Mouse (Mus musculus) ovary, postnatal 14 days (tissue): ENCODE data around the gene Dnpep.

Experiments used
- DNase-seq: peaks from one replicate; pipeline ENCODE4 v3.0.0; 2022; ENCODE audit warnings: low spot score

The Dnpep gene

DNA sequence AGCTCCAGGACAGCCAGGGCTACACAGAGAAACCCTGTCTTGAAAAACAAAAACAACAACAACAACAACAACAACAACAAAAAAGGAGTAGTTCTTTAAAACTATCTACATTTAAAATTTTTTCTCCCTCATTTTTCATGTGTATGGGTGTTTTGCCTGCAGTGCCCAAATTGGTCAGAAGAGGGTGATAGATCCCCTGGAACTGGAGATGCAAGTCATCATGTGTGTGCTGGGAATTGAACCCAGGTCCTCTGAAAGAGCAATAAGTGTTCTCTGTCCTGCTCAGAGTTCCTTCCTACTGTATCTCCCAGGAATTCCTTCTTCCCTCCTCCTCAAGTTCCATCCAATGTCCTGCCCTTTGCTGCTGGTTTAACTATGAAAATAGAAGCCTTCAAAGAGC, 9.7 kb upstream of the Dnpep start:
- no peak for DNase-seq

DNA sequence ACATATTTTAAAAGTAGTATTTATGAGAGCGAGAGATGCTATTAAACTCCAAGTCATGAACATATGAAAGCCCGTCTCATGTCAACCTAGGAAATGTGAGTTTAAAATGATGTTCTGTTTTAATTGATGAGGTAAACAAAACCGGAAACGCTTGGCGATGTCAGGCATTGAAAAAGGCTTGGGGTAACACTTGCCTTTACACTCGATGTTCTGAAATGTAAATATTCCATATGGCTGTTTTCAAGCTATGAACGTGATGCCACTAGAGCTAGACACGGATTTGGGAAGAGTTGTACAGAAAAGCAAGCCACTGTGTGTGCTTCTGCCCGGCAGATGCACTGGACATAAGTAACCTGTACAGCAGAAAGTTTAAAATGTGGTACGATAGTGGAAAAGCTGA, 1.4 kb upstream of the Dnpep start:
- no peak for DNase-seq

DNA sequence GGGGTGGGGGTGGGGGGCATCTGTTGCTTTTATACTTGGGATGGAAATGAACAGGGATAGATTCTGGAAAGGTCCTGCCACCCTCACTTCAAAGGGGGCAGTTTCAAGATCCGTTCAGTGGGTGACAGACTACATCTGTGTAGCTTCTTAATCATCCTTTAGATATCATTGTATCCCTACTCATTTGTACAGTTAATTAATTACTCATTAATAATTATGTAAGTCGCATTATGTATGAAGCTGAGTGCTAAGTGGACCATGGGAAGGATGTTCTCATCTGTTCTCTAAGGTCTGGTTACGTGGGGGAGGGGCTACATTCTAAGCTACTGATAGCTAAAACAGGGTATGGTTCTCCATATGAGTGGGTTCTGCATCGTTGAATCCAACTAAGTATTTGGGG, 946 bp upstream of the Dnpep start:
- no peak for DNase-seq

DNA sequence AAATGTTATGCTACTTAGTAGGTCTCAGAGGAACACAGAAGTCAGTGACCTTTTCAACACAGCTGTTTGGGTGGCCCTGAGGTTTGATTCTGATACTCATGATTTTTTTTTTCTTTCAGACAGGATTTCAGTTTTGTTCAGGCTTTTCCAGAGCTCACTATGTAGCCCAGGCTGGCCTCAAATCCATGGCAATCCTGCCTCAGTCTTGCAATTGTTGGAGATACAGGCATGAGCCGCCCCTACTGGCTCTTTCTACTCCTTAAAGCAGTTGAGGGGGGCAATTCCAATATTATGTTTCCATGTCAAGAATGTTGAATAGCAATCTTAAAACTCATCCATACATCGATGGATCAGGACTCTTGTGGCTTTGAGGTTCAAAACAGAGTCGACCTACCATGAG, 511 bp upstream of the Dnpep start:
- DNase-seq: no peak

DNA sequence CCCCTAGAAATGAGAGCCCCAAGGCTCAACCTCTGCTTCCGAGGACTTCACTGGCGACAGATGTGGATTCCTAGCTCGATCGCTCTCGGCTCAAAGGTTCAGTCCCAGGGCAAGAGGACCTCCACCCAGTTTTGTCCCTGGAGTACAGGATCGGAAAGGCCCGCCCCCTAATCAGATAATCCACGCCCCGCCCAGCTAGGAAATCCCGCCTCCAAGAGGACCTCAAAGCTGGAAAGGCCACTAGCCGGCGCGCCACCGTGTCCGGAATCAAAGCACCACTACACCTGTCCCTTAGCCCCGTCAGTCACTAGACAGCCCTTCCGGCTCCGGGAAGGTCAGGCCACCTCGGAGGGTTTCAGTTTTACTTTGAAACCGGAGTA, 939 bp downstream of the Dnpep start:
- DNase-seq: peak; percentile 79

DNA sequence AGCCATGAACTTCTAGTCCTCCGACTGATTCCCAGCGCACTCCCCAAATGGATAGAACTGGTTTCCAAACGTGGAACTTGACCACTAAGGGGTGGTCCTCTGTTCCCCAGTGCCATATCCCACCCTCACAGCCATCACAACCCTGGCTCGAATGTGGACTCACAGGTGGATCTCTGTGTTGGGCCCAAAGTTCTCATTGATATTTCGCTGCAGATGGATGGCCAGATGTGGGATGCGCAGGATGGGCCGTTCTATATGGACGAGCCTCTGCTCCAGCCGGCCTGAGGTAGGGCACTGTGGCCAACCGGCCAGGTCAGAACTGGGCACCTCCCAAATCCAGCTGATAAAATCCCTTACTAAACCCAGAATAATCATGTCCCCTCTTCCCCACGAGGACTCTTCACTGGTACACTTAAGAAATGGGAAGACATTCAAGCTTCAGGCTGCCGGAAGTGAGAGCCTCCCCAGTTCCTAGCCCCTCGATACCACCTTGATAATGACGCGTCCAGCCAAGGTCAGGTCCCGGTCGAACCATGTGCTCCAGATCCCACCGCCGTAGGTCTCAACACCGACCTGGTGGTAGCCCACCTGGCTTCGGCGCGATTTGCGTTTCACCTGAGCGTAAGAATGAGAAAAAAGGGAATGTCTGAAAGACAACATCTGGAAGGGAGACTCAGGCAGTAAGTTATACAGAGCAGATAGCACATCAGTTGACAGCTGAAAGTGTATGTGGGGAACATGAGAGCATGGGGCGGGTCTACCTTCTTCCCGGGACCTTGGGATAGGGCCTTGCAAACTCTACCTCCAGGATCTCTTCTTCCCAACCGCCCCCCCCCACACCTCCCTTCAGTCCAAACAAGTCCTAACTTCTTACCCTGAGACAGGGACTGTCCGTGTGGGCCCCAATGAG, 2.1 kb downstream of the Dnpep start:
- DNase-seq: no peak

DNA sequence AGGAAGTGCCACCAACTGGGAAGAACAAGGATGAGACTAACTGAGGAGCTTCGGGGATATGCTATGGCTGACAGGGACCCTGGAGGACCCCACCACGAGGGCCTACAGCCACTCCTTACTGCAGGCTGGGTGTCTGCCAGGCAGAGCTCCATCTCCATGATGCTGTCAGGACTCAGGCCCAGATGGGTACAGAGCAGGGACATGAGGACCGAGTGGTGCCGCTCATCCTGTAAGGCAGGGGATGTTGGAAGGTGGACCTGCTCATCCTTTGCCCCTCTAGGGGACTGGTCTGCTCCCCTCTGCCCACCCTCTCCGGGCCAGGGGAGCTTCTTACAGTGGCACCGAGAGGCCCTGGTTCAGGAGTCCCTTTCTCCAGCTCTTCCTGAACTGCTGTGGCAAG, 2.8 kb downstream of the Dnpep start:
- no peak for DNase-seq

DNA sequence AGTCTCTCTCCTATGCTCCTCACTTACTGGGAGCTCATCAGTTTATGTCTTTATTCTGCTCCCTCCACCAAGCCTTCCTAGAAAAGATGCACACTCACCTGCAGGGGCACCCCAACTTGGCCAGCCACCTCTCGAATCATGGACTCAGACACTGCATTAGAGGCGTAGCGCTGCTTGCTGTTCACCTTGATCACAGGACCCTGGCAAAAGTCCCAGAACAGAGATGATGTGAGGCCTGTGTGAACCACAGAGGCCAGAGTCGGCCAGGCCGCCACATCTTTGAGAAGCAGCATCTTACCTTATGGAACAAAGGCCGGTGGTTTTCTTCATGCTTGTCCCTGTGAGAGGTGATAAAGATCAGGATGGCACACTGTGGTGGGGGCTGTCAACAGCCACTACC, 6.1 kb downstream of the Dnpep start:
- no peak for DNase-seq

DNA sequence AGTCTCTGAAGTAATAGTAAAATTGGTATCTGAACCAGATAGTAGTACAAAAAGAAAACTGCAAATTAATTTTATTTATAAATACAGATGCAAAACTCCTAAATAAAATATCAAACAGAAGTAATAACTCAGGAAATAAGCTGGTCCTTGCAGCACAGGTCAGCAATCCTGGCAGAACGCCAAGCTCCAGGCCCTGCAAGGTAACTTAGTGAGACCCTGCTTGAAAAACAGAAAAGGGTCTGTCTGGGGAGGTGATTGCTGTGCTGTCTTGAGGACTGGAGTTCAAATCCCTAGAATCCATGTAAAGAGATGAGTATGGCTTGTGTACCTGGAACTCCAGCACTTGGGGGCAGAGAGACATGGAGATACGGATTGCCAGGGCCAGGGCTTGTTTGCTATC, 13.1 kb downstream of the Dnpep start:
- DNase-seq: no peak

DNA sequence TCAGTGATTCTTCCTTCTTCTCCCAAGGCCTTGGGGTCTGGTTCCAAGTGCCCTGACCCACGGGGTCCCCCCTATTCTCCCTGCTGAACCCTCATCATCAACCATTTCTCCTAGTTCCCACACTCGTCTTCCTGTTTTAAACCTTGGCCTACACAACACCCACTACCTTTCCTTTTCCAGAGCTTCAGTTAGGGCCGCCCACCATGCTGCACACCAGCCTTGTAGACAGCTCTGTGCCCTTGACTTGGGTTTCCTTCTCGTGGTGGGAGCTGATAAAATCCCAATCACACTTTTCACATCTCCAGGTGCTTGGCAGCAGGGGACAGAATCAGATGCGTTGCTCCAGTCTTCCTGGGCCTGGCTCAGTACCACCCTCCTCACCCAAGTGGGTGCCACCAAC, 23.5 kb downstream of the Dnpep start:
- no peak for DNase-seq

DNA sequence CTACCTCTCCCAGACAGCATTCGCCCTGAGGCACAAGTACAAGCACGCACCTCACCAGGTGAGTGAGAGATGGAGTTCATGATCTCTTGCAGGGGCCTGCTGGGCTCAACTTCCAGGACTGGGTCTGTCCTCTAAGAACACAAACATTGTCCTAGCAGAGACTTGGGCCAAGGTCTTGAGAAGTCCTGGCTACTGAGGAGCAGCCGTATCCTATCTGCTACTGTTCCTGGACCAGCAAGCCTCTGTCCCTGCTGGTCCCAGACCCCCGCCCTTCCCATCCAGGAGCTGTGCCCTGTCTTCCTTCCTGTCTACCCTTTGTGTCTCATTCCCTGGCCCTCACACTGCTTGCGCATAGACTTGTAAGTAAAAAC, 24.5 kb downstream of the Dnpep start:
- DNase-seq: no peak

DNA sequence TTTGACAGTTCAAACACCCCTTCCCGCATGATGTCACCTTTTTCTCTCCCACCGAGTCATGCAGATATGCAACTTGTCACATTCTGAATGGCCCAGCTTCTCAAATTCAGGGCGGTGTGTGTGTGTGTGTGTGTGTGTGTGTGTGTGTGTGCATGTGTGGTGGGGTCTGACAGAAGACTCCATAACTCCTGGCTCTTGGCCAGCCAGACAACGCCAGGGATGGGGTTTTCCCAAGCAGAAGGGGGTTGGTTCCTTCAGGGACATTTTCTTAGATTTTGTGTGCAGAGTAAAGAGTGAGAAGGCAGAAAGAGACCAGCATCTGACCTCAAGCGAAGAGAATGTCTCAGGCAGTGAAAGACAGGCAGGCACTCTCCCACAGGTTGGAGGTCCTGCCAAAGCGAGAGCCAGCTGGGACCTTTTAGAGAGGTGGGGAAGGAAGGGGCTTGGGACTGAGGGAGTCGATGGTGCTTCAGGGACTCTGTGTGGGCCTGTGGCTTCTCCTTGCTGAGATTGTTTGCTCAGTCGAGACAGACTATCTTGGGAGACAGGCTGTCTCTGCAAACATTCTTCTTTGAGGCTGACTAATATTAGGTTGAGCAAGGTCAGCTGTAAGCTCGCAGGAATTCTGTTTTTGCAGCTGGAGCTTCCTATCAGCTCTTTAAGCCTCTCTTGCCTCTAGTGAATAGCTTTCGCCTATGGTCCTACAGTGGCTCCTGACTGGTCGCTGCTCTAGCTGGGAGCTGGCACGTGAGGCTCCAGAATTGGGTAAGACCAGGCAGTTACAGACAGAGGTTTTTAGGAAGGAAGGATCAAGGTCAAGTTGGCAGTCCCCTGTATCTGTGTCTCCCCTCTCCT, 25.1 kb downstream of the Dnpep start:
- DNase-seq: no peak

DNA sequence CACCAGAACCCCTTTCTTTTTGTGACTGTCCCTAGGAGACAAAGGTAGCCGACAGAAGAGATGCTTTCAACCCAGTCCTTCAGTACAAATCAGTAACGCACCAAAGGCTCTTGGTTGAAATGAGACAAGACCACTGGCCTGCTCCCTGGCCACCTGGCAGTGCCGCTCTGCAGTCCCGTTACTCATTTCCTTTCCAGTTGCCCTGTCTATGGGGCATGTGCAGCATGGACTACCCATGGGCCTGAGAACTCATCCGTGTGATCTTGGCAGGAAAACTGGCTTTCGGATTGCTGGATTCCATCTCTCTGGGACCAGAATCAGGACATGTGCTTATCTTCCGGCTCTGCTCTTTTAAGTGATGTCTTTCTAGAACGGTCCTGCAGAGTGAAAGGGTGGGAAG, 26.5 kb downstream of the Dnpep start:
- DNase-seq: no peak

DNA sequence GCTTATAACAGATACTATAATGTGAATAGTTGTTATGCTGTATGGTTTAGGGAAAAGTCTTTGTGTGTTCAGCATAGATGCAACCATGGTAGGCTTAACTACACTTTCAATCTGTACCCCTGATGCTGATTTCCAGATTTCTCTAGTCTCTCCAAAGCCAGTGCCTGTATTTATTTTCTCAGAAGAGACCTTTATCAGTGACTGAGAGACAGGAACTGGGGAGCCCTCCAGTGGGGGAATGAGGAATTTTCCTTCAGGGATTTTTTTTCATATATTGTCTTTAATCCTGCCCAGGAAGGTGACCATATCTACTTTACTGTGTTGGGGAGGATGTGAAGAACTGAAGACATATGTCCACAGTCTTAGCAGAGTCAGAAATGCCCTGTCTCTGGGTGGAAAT, 27.2 kb downstream of the Dnpep start:
- no peak for DNase-seq

DNA sequence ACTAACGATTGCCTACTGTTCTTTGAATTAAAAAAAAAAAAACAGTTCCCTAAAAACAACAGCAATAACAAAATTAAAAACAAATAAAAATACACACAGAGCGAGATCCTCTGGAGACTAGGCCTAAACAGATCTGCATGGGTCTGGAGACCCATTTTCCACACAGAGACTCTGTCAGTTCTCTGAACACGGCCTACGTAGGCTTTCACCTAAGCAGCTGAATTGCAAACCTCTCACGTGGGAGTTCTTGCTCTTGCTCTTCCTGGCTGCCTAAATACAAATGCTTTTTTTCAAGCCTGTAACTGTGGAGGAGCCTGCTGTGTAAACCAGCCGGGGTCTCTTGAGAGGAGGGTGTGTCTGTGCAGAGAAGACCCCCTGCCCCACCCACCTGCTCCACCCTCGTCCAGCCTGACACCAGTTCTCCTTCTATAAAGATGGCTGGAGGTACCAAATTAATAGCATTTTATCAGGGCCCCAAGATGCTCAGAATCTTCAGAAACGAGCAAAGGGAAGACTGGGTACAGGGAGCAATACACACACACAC, 27.8 kb downstream of the Dnpep start:
- no peak for DNase-seq

DNA sequence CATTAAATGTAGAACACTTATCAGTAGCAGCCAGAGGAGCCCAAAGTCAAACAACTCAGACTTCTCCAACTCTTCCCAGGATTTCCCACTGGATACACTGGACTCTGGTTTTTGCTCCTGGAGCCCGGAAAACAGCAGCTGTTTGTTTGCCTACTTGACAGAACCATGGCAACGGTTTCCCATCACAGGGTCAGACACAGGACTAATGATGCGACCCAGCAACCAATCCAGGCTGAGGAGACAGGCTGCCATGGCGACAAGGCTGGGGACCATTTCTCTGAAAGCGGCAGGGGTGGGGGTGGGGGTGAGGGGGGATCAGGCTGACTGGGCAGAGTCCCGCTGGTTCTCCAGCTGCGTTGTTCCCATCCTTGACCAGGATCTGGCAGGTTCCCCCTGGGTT, 28.4 kb downstream of the Dnpep start:
- DNase-seq: no peak

DNA sequence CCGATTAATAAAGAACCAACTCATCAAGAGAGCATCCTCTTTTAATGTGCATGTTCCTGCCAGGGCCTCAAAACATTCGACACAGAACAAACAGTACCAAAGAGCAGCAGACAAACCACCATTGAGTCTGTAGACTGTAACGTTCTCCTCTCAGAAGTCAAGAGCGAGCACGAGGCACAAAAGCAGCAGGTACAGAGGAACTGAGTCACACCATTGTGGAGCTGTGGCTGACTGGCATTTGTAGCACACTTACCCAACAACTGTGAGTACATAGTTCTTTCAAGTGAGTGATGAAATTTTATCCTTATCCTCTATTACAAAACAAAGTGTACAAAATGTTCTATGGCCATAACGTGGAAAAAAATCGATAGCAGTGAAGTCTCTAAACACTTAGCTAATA, 32.9 kb downstream of the Dnpep start:
- no peak for DNase-seq

DNA sequence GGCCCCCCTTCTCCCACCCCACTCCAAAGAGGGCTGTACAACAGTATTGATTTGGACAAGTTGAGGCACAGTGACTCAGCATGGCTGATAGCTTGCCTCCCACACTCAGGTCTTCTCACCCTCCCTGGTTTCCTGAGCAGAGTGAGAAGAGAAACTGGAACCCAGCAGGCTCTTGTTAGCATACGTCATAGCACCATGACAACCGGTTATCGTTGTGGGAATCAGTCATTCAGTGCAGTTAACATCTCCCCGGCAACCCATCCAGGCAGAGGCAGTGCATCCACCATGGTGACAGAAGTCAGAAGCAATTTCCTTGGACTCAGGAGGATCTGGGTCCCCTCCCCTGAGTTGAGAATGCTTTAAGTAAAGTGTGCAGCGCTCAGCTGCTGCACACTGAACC, 34.8 kb downstream of the Dnpep start:
- DNase-seq: no peak

DNA sequence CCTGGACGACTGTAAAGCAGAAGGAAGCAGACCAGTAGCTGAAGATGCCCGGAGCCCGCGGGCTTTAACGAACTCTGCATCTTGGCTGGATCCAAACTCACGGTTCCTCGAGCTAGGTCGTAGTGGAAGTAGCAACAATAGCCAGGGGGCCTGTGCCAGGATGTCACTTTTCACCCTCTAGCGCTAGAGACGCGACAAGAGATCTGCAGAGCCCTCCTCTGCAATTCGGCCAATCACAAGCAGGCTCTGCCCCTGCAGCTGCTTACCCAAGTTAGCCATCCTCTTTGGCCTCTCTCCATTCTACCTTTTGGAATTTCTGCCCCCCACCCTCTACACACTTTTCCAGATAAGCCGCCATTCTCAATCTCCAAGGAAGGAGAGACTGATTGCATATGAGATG, 39.6 kb downstream of the Dnpep start, which contains the start of gene Resp18:
Gene Resp18, minus strand, starts transcription at position 188 of the 400 bp plus-strand sequence.
- no peak for DNase-seq

DNA sequence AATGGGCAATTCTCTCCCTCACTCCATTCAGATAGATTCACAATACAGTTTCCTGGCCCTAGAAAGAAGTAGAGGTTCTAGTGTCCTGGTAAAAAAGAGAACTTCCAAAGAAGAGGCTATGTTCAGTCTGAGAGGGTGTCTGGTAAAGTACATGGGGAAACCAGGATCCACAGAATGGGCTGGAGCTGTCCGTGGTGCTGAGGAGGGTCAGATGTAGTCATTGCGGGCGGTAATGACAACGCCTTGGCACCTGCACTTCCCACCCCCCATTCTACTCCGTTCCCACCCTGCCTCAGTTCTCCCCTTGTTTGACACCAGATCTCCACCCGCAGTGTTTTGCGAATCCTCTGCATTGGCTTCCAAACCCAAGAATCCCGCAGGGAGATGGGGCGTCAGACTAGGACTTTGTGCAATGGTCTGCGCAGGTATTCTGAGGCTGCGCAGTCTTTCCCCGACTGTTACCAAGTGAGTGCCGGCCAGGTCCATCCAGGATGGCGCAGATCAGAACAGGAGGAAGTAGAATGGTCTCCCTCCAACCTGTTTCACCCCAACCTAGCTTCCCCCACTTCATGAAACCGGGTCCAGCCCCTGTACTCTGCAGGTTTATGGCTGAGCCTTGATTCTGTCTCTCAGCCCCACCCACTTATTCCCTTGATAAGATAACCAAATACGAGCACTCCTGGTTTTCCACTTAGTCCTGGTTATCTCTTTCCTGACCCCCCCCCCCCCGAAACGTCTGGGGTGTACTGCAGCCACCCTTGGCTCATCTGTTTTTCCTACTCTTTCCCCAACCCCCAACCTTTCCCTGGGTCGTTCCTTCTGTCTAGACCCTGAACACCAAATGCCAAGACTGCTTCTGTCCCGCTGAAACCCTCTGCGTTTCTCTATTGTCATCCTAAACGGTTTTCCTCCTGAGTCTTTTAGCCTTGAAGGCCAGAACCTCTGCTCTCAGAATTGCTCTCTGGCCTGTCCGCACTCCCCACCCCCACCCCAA, 40.3 kb downstream of the Dnpep start:
- peak; percentile 47 for DNase-seq

DNA sequence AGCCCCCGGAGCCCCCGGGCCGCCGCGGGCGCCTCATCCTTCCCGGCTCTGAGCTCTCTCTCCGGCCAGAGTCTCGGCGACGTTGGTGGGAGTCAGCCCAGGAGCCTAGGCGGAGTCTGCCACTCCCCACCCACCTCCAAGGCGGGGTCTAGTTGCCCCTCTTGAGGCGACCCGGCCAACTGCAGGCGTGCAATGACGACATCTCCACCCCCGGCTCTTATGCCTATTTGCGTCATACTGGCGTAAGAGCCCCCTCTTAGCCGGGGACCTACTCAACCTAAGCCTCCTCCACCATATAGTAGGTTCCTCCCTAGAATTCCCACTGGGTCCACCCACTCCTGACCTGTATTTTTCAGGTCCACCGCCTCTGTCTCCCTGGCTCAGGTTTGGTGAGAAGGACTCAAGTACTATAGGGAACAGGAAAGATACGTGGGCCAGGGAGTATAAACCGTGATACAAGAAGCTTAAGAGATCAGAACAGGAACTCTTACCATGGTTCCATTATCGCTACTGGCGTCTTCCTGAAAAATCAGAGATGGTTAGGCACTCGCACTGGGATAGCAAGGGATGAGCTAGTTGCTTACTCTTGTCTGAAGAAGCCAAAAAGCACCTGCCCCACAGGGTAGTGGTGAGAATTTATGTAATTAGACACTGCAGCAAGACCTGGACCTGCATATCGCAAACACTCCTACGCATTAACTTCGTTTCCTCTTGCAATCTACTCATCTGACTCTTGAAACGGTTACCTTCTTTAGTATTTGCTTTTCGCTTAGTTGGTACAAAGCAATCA, 53.5 kb downstream of the Dnpep start, which contains the start of gene Ptprn:
Gene Ptprn, minus strand, starts transcription at position 412 of the 790 bp plus-strand sequence.
- no peak for DNase-seq
